Mouse (Mus musculus): ENCODE results near the gene Wdr18. TPM values are rescaled to one million over a fixed set of nuclear protein-coding genes. Genes with fewer than 3 reads are reported as not detected.

Gene Wdr18
- total and polyA plus RNA-seq, 3 experiments = 28.5 to 69.0 (median 34.6) TPM

DNA sequence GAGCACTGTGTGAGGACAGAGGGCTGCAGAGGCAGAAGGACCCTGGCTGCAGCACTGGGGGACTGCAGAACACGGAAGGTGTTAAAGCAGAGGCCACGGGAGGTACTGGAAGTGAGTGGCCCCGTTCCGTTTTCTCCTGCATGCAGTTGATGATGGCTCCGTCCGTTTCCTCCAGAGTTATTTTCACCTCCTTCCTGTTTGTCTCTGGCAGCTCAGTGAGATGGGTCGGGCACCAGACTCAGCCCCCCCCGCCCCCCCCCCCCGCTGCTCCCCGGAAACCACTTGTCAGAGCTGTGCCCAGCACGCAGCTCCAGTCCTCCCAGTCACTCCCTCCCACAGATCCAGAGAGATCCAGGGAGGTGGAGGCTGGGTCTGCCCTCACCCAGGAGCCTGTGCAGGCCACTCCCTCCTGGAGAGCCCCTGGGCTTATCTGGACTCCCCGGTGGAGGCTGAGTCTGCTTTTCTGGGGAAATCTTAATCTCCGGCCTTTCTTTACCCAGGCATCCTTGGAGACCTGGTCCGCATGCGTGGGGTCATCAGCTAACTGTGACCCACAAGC is 58.9 kb downstream of the Wdr18 start:
- Histone ChIP-seq H3K9me3 (replicated peaks) (no peaks in the 10 kb centered on the region), H3K36me3 (replicated peaks) (peaks cover 84% of the 10 kb centered on the region), H3K4me1 (ENCODE audit: insufficient read depth, low read depth, low read length) (peaks cover 87% of the 10 kb centered on the region), H3K4me3 (ENCODE audit: low read depth, low read length) (peak overlapping the region; percentile 69), H3K27me3 (ENCODE audit: insufficient read depth, low read length) (no peaks in the 10 kb centered on the region)
- TF ChIP-seq GATA2 (IDR thresholded peaks at IDR 0.05; ENCODE audit: borderline replicate concordance, low read depth, low read length) (no peak), TAL1 (conservative IDR thresholded peaks at IDR 0.05; ENCODE audit: low read depth, low read length) (no peak), GATA1 (IDR thresholded peaks at IDR 0.05; ENCODE audit: borderline replicate concordance, low read length) (no peak), CTCF (IDR thresholded peaks at IDR 0.05; ENCODE audit: low read depth, low read length) (no peak), POLR2AphosphoS5 (IDR thresholded peaks at IDR 0.05; ENCODE audit: insufficient replicate concordance, low read depth, low read length) (no peak)
- 0 out of 2 replicates have a peak, but pooled peaks have one; percentile 17 for ATAC-seq (ENCODE audit: extremely low read depth, insufficient number of reproducible peaks, low FRiP score, poor library complexity, severe bottlenecking)
- DNase-seq (ENCODE audit: low spot score) = peak; percentile 79

DNA sequence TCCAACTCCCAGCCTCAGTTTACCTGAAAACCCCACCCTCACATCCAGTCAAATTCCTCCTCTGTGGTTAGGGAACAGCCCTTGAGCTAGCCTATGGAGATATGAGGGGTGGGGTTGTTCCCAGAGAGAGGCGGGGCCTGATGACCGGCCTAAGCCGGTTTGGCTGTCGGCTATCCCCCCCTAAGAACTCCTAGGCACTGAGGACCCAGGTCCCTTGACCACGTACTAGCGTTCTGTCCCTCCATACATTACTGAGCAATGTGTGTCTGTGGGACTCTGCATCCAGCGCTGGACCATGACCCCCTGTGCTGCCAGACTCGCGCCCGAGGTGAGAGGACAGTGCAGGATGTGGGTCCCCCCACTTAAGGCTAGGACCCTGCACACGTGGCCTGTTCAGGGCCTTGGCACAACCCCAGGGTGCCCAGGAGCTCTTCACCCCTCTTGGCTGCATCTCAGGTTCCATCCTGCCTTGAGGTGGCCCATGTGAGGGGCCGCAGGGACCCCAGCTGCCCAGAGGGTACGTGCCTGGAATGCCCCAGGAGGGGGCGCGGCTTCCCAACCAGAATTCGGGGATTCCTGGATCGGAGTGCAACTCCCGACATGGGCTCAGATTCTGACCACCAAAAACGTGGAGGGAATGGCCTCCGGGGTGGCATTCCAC is 59.6 kb downstream of the Wdr18 start:
- H3K9me3 ChIP-seq (replicated peaks) = no peaks in the 10 kb centered on the region
- H3K4me1 ChIP-seq (ENCODE audit: insufficient read depth, low read depth, low read length) = peaks cover 87% of the 10 kb centered on the region
- no peaks in the 10 kb centered on the region for H3K27me3 ChIP-seq (ENCODE audit: insufficient read depth, low read length)
- DNase-seq (ENCODE audit: low spot score) (no peak), ATAC-seq (ENCODE audit: extremely low read depth, insufficient number of reproducible peaks, low FRiP score, poor library complexity, severe bottlenecking) (no peak)
- peaks cover 84% of the 10 kb centered on the region for H3K36me3 ChIP-seq (replicated peaks)
- TF ChIP-seq GATA1 (IDR thresholded peaks at IDR 0.05; ENCODE audit: borderline replicate concordance, low read length) (no peak), POLR2AphosphoS5 (IDR thresholded peaks at IDR 0.05; ENCODE audit: insufficient replicate concordance, low read depth, low read length) (no peak), GATA2 (IDR thresholded peaks at IDR 0.05; ENCODE audit: borderline replicate concordance, low read depth, low read length) (no peak), TAL1 (conservative IDR thresholded peaks at IDR 0.05; ENCODE audit: low read depth, low read length) (no peak), CTCF (IDR thresholded peaks at IDR 0.05; ENCODE audit: low read depth, low read length) (no peak)
- H3K4me3 ChIP-seq (ENCODE audit: low read depth, low read length) = peak overlapping the region; percentile 69; the same call in 1 of the 2 replicates

Other genes with a start within 250 kb of the Wdr18 start
Only the 20 nearest of the 33 such genes appear.
- gene Misp, start 139.2 kb upstream of the Wdr18 start, total RNA-seq (2014; fragmentation: Nextera tagmentation) = not detected in 2 replicates
- 0.33 TPM in 1 of 2 replicates, not detected in the other for gene Misp, start 139.2 kb upstream of the Wdr18 start, total RNA-seq (2017)
- not detected in 2 replicates for gene Misp, start 139.2 kb upstream of the Wdr18 start, polyA plus RNA-seq (2012)
- gene Ptbp1, start 105.7 kb upstream of the Wdr18 start, total RNA-seq (2014; fragmentation: Nextera tagmentation) = 333 and 387 TPM in 2 replicates
- gene Ptbp1, start 105.7 kb upstream of the Wdr18 start, total RNA-seq (2017) = 168 and 190 TPM in 2 replicates
- 1,117 and 1,292 TPM in 2 replicates for gene Ptbp1, start 105.7 kb upstream of the Wdr18 start, polyA plus RNA-seq (2012)
- not detected in 2 replicates for gene Prtn3, start 85.7 kb upstream of the Wdr18 start, total RNA-seq (2014; fragmentation: Nextera tagmentation)
- gene Prtn3, start 85.7 kb upstream of the Wdr18 start, total RNA-seq (2017) = 0.49 TPM in 1 of 2 replicates, not detected in the other
- 2.0 and 2.1 TPM in 2 replicates for gene Prtn3, start 85.7 kb upstream of the Wdr18 start, polyA plus RNA-seq (2012)
- not detected in 2 replicates for gene Plppr3, start 85.5 kb upstream of the Wdr18 start, total RNA-seq (2014; fragmentation: Nextera tagmentation)
- 0.06 and 0.82 TPM in 2 replicates for gene Plppr3, start 85.5 kb upstream of the Wdr18 start, total RNA-seq (2017)
- 0.13 and 0.20 TPM in 2 replicates for gene Plppr3, start 85.5 kb upstream of the Wdr18 start, polyA plus RNA-seq (2012)
- gene Elane, start 73.9 kb upstream of the Wdr18 start, total RNA-seq (2014; fragmentation: Nextera tagmentation) = not detected in 2 replicates
- 0.23 TPM in 1 of 2 replicates, not detected in the other for gene Elane, start 73.9 kb upstream of the Wdr18 start, total RNA-seq (2017)
- gene Elane, start 73.9 kb upstream of the Wdr18 start, polyA plus RNA-seq (2012) = 0.72 and 1.1 TPM in 2 replicates
- not detected in 2 replicates for gene Cfd, start 69.3 kb upstream of the Wdr18 start, total RNA-seq (2014; fragmentation: Nextera tagmentation)
- not detected in 2 replicates for gene Cfd, start 69.3 kb upstream of the Wdr18 start, total RNA-seq (2017)
- not detected in 2 replicates for gene Cfd, start 69.3 kb upstream of the Wdr18 start, polyA plus RNA-seq (2012)
- 12.0 and 14.0 TPM in 2 replicates for gene Med16, start 51.2 kb upstream of the Wdr18 start, total RNA-seq (2014; fragmentation: Nextera tagmentation)
- 10.4 and 12.2 TPM in 2 replicates for gene Med16, start 51.2 kb upstream of the Wdr18 start, total RNA-seq (2017)
- gene Med16, start 51.2 kb upstream of the Wdr18 start, polyA plus RNA-seq (2012) = 49.4 and 51.7 TPM in 2 replicates
- not detected in 2 replicates for gene Gm26602, start 49.3 kb upstream of the Wdr18 start, total RNA-seq (2014; fragmentation: Nextera tagmentation)
- gene Gm26602, start 49.3 kb upstream of the Wdr18 start, total RNA-seq (2017) = not detected in 2 replicates
- gene Gm26602, start 49.3 kb upstream of the Wdr18 start, polyA plus RNA-seq (2012) = 0.41 and 1.0 TPM in 2 replicates
- gene Kiss1r, start 43.2 kb upstream of the Wdr18 start, total RNA-seq (2014; fragmentation: Nextera tagmentation) = 0.30 and 0.39 TPM in 2 replicates
- 0.33 and 0.93 TPM in 2 replicates for gene Kiss1r, start 43.2 kb upstream of the Wdr18 start, total RNA-seq (2017)
- gene Kiss1r, start 43.2 kb upstream of the Wdr18 start, polyA plus RNA-seq (2012) = 0.33 and 0.56 TPM in 2 replicates
- gene R3hdm4, start 38.9 kb upstream of the Wdr18 start, total RNA-seq (2014; fragmentation: Nextera tagmentation) = 118 and 134 TPM in 2 replicates
- gene R3hdm4, start 38.9 kb upstream of the Wdr18 start, total RNA-seq (2017) = 35.0 and 35.8 TPM in 2 replicates
- 185 and 203 TPM in 2 replicates for gene R3hdm4, start 38.9 kb upstream of the Wdr18 start, polyA plus RNA-seq (2012)
- 35.4 and 41.3 TPM in 2 replicates for gene Arid3a, start 33.1 kb upstream of the Wdr18 start, total RNA-seq (2014; fragmentation: Nextera tagmentation)
- gene Arid3a, start 33.1 kb upstream of the Wdr18 start, total RNA-seq (2017) = 32.8 and 35.1 TPM in 2 replicates
- gene Arid3a, start 33.1 kb upstream of the Wdr18 start, polyA plus RNA-seq (2012) = 164 and 202 TPM in 2 replicates
- gene Grin3b, start 10.6 kb downstream of the Wdr18 start, total RNA-seq (2014; fragmentation: Nextera tagmentation) = 0.60 TPM in 1 of 2 replicates, not detected in the other
- gene Grin3b, start 10.6 kb downstream of the Wdr18 start, total RNA-seq (2017) = 0.44 TPM in 1 of 2 replicates, not detected in the other
- gene Grin3b, start 10.6 kb downstream of the Wdr18 start, polyA plus RNA-seq (2012) = 0.07 and 0.10 TPM in 2 replicates
- gene Tmem259, start 24.2 kb downstream of the Wdr18 start, total RNA-seq (2014; fragmentation: Nextera tagmentation) = 62.8 and 79.8 TPM in 2 replicates
- gene Tmem259, start 24.2 kb downstream of the Wdr18 start, total RNA-seq (2017) = 41.6 and 47.0 TPM in 2 replicates
- 264 and 361 TPM in 2 replicates for gene Tmem259, start 24.2 kb downstream of the Wdr18 start, polyA plus RNA-seq (2012)
- 4.6 and 8.4 TPM in 2 replicates for gene Cnn2, start 28.4 kb downstream of the Wdr18 start, total RNA-seq (2014; fragmentation: Nextera tagmentation)
- gene Cnn2, start 28.4 kb downstream of the Wdr18 start, total RNA-seq (2017) = 7.4 and 10.5 TPM in 2 replicates
- gene Cnn2, start 28.4 kb downstream of the Wdr18 start, polyA plus RNA-seq (2012) = 20.8 and 27.2 TPM in 2 replicates
- gene Abca7, start 36.3 kb downstream of the Wdr18 start, total RNA-seq (2014; fragmentation: Nextera tagmentation) = 17.4 and 35.9 TPM in 2 replicates
- gene Abca7, start 36.3 kb downstream of the Wdr18 start, total RNA-seq (2017) = 12.1 and 15.2 TPM in 2 replicates
- 21.1 and 21.6 TPM in 2 replicates for gene Abca7, start 36.3 kb downstream of the Wdr18 start, polyA plus RNA-seq (2012)
- gene Arhgap45, start 56.5 kb downstream of the Wdr18 start, total RNA-seq (2014; fragmentation: Nextera tagmentation) = 56.7 and 59.4 TPM in 2 replicates
- gene Arhgap45, start 56.5 kb downstream of the Wdr18 start, total RNA-seq (2017) = 104 and 113 TPM in 2 replicates
- gene Arhgap45, start 56.5 kb downstream of the Wdr18 start, polyA plus RNA-seq (2012) = 179 and 186 TPM in 2 replicates
- 74.3 and 90.2 TPM in 2 replicates for gene Polr2e, start 79.6 kb downstream of the Wdr18 start, total RNA-seq (2014; fragmentation: Nextera tagmentation)
- 54.6 TPM in 2 replicates for gene Polr2e, start 79.6 kb downstream of the Wdr18 start, total RNA-seq (2017)
- 148 and 206 TPM in 2 replicates for gene Polr2e, start 79.6 kb downstream of the Wdr18 start, polyA plus RNA-seq (2012)
- gene Gpx4, start 87.0 kb downstream of the Wdr18 start, total RNA-seq (2014; fragmentation: Nextera tagmentation) = 274 and 290 TPM in 2 replicates
- gene Gpx4, start 87.0 kb downstream of the Wdr18 start, total RNA-seq (2017) = 767 and 808 TPM in 2 replicates
- gene Gpx4, start 87.0 kb downstream of the Wdr18 start, polyA plus RNA-seq (2012) = 1,138 and 1,173 TPM in 2 replicates
- 24.7 and 34.2 TPM in 2 replicates for gene Sbno2, start 145.4 kb downstream of the Wdr18 start, total RNA-seq (2014; fragmentation: Nextera tagmentation)
- gene Sbno2, start 145.4 kb downstream of the Wdr18 start, total RNA-seq (2017) = 18.0 and 18.1 TPM in 2 replicates
- gene Sbno2, start 145.4 kb downstream of the Wdr18 start, polyA plus RNA-seq (2012) = 34.8 and 37.4 TPM in 2 replicates
- 138 and 172 TPM in 2 replicates for gene Stk11, start 155.7 kb downstream of the Wdr18 start, total RNA-seq (2014; fragmentation: Nextera tagmentation)
- 150 and 154 TPM in 2 replicates for gene Stk11, start 155.7 kb downstream of the Wdr18 start, total RNA-seq (2017)
- 161 and 170 TPM in 2 replicates for gene Stk11, start 155.7 kb downstream of the Wdr18 start, polyA plus RNA-seq (2012)

Data from G1E (cell line).